Mouse (Mus musculus) left cerebral cortex, postnatal 25 days (tissue): Measurements from ENCODE around the gene Rab24. TPM values are rescaled to one million over a fixed set of nuclear protein-coding genes. Genes with fewer than 3 reads are reported as not detected.

Experiments used
- total RNA-seq, 2 experiments: library from RNA; stranded (reverse); gene quantifications; 2 replicates each; pipeline ENCODE4 v1.2.3; 2021

The Rab24 gene
- total RNA-seq, 2 experiments from 2014 or later = 82.3 to 87.2 TPM

Other genes with a start within 250 kb of the Rab24 start
- 10 to 100 TPM; 14.4 to 19.2 TPM for gene Uimc1, start 221.6 kb downstream of the Rab24 start, total RNA-seq
- gene Zfp346, start 216.6 kb downstream of the Rab24 start, total RNA-seq = 10 to 100 TPM; 38.2 to 40.0 TPM
- not detected for gene Gm17617, start 188.4 kb downstream of the Rab24 start, total RNA-seq
- under 1 TPM; 0.21 to 0.27 TPM for gene Fgfr4, start 169.3 kb downstream of the Rab24 start, total RNA-seq
- gene Nsd1, start 112.2 kb downstream of the Rab24 start, total RNA-seq = 100 to 1,000 TPM; 124 to 125 TPM
- gene Prelid1, start 1.4 kb downstream of the Rab24 start, total RNA-seq = 100 to 1,000 TPM; 170 to 176 TPM
- 1 to 10 TPM in 1 of 2 experiments, under 1 TPM in 1; 0.85 to 1.4 TPM for gene Mxd3, start 7.9 kb upstream of the Rab24 start, total RNA-seq
- gene Lman2, start 40.8 kb upstream of the Rab24 start, total RNA-seq = 10 to 100 TPM; 57.5 to 59.7 TPM
- 10 to 100 TPM; 55.6 to 58.5 TPM for gene Rgs14, start 47.8 kb upstream of the Rab24 start, total RNA-seq
- not detected for gene Slc34a1, start 76.2 kb upstream of the Rab24 start, total RNA-seq
- gene Pfn3, start 93.3 kb upstream of the Rab24 start, total RNA-seq = not detected
- gene F12, start 104.8 kb upstream of the Rab24 start, total RNA-seq = under 1 TPM; 0.57 to 0.62 TPM
- gene Grk6, start 123.1 kb upstream of the Rab24 start, total RNA-seq = 10 to 100 TPM; 64.0 to 68.0 TPM
- gene Prr7, start 142.3 kb upstream of the Rab24 start, total RNA-seq = 10 to 100 TPM; 80.1 to 85.9 TPM
- 100 to 1,000 TPM; 287 to 295 TPM for gene Dbn1, start 166.2 kb upstream of the Rab24 start, total RNA-seq
- gene Pdlim7, start 191.7 kb upstream of the Rab24 start, total RNA-seq = 10 to 100 TPM; 89.6 to 96.1 TPM
- 10 to 100 TPM in 1 of 2 experiments, 1 to 10 TPM in 1; 9.7 to 13.2 TPM for gene Dok3, start 207.3 kb upstream of the Rab24 start, total RNA-seq
- gene Ddx41, start 214.7 kb upstream of the Rab24 start, total RNA-seq = 10 to 100 TPM; 53.6 to 58.0 TPM
- gene Fam193b, start 249.2 kb upstream of the Rab24 start, total RNA-seq = 10 to 100 TPM; 67.0 to 84.3 TPM